Mouse (Mus musculus): ENCODE measurements at regions not wholly inside any gene's neighbourhood (a gene's known extent, or its start where the extent isn't known, plus 50 kb on each side); places are given as distances from the start of the nearest gene placed in this dataset.

DNA sequence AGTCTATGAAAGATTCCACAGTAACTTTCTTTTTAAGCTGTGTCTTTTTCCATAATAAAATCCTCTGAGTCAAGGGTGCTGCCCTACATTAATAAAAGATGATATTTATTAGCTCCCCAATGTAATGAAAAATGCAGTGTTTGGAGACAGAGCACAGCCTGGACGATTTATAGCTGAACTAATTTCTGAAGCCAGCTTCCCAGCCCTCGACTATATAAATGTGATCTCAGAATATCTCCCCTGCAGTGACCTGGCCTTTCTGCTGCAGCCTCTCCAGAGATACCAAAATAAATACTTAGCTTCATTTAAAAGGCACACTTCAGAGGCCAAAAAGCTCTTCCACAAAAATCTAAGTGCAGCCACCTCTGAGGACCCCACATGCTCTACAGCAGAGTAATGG, 534.7 kb downstream of the Zfp619 start:
- DNase-seq (ENCODE audit: low read depth, low spot score): no peak

DNA sequence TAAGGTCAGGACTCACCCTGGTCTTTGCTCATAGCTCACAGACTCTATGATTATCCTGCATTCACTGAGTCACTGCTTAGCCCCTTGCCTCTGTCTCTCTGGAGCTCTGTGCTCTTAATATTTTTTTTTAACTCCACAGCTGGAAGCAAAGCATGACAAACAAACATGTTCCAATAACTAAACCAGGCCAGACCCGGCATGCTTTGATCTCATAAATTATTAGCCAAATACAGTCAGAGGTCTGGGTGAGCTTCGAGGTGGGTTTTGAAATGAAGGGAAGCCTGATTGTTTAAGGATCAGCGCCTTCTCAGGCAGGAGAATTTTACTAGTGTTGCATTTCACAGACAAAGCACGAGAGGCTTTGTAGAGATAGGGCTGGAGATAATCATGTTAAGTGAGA, 541.3 kb downstream of the Zfp619 start:
- DNase-seq (ENCODE audit: low read depth, low spot score): no peak

DNA sequence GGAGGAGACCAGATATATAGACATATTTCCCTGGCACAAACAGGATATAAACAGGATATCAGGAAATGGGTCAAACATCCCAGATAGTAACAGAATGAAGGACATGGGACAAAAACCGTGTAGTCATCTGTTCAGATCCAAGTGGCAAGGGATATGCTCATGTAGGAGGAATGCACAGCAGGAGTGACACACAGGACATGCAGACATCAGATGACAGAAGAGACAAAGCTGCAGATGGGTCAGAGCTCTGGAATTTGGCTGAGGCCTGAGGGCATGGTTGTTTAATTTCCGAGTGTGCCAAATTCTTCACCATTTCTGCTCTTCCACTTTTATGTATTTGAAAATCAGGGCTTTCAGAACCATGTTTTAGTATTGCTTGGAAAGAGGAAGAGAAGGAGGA, 547.1 kb downstream of the Zfp619 start:
- DNase-seq (ENCODE audit: low read depth, low spot score): no peak

DNA sequence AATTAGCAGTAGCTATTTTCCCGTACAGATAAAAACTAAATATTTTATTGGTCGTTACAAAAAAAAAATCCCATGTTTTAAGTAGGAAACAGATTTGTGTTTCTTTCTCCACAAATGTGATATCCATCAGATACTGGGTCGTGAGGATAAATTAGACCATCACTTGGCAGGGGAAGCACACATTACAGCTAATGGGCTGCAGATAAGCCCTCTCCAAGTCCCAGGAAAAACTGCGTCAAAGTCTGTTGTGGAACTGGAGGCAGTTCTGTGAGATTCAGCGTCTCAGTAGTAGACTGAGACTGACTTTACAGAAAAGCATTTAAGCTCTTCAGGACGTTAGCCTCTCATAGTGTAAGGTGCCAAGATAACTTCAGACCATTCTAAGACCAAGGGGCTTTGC, 548.0 kb downstream of the Zfp619 start:
- no peak for DNase-seq (ENCODE audit: low read depth, low spot score)

DNA sequence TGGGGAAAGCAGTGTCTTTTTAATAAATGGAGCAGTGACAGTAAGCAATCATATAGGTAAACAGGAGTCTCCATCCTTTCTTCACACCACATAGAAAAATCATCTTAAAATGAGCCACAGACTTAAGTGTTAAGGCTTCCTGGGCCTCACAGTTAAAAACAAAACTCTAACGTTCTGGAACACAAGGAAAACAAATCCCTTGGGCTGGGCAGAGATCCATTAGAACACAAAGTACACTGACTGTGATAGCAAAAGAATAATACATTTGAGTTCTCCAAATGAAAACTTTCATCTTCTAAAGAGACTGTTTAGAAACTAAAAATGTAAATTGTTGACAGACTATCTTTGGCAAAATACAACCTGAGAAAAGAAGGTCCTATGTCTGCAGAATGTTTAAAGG, 549.8 kb downstream of the Zfp619 start:
- DNase-seq (ENCODE audit: low read depth, low spot score): peak; percentile 5

DNA sequence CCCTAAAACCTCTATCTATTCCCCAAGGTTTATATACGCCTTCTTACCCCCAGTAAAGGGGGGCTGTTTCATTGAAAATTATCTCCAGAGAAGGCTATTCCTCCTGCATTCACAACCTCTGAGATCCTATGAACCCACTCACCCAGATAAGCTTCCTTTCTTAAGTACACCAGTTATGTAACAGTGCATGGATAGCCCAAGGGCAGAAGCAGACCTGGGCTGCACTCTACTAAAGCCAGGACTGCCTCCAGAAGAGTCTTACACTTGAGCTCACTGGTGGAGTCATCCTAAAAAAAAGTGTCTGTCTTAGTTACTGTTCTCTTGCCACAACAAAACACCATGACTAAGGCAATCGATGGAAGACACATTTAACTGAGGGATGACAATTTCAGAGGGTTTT, 553.7 kb downstream of the Zfp619 start:
- DNase-seq (ENCODE audit: low read depth, low spot score): no peak

DNA sequence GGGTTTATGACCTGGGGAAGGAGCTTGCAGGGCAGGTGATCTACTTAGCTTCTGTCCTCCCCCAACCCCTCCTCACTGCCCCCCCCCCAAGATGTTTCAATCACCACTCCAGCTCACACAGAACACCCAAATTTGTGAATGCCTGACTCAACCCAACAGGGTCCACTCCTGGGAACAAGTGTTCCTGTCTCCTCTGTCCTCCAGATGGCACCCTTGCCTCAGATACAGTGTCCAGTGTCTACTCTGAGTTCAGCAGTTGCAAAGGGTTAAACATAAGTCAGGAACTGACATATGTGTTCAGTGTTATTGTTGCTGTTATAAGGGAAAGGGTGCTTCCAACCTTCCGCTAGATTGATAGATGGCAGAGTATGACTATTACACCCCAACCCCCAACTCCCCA, 554.9 kb downstream of the Zfp619 start:
- DNase-seq (ENCODE audit: low read depth, low spot score): no peak

DNA sequence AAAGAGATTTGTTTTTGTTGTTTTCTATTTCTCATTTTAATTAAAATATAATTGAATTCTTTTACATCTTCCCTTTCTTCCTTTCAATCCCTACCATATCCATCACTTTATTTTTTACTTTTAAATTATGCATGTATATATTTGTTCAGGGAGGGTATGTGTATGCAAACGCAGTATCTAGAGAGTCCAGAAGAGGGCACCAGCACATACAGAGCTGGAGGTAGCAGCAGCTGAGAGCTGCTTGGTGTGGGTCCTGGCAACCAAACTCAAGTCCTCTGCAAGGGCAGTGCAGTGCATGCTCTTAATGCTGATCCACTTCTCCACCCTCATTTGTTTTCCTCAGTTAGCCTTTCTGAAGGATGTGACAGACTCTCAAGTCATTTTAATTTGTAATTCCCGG, 568.7 kb downstream of the Zfp619 start:
- DNase-seq (ENCODE audit: low read depth, low spot score): peak; percentile 19

DNA sequence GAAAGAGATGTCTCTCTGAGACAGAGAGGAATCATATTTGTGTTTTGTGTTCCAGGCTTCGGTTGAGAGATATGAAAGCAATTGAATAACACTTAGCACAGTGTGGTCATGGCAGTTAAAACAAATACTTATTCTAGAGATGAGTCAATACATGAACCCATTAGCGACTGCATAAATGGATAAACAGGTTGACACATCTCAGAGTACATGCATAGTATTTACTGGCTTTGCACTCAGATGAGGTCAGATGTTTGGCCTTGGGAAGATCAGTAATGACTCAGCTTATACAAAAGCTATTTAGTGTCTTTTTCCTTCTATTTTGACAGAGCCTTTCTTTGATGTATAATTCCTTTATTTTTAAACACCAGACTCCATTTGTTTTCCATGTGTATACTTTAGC, 579.5 kb downstream of the Zfp619 start:
- no peak for DNase-seq (ENCODE audit: low read depth, low spot score)

DNA sequence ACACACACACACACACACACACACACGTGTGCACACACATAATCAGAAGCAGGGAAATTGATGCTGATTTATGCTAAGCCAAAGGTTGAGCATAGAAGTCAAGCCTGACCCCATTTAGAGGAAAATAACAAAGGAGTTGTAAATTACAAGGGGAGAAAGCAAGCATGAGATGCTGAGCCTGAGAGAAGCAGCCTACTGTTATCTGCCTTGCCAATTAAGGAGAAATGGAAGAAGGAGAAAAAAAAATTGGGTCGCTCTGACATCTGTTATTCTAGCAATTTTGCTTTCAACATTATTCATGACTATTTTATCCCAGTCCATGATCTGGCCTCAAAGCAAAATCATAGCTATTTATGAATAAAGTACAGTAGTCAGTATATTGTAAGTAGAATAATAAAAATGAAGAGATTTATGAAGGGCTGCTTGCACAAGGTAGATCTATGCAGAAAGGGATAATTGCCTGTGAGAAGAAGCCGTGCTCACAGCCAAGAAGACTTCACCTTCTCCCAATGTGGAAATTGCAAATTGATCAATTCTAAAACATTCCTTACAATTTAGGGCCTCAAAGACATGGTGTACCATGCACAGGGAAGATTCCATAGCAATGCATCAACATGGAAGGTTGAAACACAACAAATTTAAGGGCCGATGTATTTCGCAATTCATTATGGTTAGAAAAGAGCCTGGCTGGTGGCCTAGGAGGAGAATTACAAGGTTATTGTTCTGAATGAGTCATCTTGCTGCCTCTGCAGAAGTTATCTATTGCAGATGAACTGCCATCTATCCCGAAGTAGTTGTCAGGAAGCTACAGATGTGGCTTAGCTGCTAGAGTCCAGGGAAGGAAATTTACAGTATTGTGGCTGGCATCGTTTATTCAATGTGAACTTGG, 585.7 kb downstream of the Zfp619 start:
- peak; percentile 2 for DNase-seq (ENCODE audit: low read depth, low spot score)

DNA sequence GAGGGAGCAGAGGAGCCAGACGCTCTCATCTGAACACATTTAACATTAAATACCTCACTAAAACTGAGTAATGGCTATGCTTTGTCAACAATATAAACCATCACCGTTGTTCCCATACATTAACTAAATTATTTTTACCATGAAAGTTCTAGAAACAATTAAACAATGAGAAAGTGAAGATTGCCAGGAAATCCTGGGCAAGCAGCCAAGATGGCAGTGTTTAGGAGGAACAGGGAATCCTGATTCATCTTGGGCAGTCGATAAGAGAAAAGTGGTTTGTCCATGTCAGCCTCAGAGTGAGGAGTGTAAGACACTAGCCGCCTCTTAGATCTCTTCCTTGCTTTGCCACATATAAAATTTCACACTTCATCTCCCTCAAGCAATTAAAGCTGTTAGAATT, 625.3 kb downstream of the Zfp619 start:
- no peak for DNase-seq (ENCODE audit: low read depth, low spot score)

DNA sequence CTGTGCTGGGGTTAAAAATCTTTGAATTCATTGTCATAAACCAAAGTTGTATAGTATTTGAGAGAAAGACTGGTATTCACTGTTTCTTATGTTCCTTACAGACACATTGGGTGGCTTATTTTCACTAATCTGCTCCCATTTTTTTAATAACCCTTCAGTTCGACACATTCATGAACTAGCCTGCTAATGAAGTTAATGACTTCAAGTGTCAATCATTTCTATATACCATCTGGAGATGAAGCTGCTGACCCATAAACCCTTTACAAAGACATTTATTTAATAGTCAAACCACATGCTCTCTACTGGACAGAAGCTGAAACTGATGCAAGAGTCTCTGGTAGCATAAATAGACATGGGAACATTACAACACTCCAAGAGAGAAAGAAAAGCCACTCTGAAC, 626.9 kb downstream of the Zfp619 start:
- no peak for DNase-seq (ENCODE audit: low read depth, low spot score)

DNA sequence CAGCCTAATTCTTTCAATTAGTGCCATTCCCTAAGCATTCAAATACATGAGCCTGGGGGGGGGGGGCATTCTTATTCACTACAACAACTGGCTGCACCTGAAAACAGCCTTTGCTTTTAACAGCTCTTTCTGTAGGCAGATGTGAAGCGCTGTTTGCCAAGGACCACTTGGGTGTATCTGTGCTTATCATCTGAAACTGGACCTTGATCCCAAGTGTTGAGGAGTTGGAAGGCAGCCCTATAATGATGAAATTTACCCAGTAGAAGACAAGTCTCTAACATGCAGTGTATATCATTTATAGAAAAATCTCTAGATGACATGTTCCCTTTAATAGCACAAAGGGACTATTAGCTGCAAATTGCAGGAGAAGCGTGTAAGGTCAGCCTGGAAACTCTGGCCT, 660.0 kb downstream of the Zfp619 start:
- no peak for DNase-seq (ENCODE audit: low read depth, low spot score)

DNA sequence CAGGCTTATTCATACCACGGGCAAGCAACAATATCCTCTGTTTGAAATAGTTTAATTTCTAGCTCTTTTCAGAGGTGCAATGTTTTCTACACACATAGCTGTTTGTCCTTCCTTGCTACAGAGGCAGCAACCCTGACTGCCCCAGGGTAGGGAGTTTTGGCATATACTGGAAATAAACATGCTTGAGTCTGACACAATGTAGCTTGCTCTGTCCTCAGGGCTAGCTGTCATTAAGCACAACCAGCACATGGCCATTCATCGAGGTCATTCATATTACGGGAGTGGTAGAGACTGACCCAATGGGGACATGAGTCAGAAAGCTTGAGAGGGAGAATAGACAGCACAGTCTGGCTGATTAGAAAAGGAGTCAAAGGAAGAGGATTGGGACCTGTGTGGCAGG, 677.8 kb downstream of the Zfp619 start:
- DNase-seq (ENCODE audit: low read depth, low spot score): no peak

DNA sequence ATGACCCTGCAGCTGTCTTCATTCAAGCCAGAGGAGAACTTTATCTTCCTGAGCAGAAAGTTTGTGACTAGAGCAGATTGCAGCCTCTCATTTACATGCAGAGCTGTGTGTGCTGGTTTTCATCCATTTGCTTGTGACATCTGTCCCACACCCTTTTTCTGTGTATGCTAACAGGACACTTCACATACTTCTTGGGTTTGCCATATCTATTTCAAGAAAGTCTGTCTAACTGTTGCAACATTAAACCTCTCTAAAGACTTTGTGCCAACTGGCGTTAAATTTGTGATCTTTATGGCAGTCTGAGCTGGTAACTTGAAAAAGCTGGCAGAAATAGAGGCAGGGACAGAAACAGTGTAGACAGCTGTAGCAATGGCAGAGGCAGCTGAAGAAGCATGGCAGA, 685.0 kb downstream of the Zfp619 start:
- peak; percentile 57 for DNase-seq (ENCODE audit: low read depth, low spot score)

DNA sequence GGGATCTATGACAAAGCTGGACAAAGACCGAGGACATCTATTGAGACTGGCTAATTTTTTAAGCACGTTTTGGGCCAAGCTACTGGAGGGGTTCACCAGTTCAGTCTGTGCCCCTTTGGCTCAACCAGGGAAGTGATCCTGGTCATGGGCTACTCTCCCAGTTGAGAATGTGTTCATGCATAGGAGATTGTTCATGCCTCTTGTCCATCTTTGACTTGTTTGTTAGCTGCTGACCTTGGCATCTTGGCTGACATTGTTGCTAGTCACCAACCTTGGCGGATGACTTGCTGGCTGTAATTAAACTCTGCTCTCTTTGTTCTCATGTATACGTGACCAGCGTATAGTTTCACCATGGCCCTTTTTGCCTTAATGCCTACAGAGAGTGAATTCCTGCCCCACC, 686.2 kb upstream of the Vstm2b start:
- no peak for DNase-seq (ENCODE audit: low read depth, low spot score)

DNA sequence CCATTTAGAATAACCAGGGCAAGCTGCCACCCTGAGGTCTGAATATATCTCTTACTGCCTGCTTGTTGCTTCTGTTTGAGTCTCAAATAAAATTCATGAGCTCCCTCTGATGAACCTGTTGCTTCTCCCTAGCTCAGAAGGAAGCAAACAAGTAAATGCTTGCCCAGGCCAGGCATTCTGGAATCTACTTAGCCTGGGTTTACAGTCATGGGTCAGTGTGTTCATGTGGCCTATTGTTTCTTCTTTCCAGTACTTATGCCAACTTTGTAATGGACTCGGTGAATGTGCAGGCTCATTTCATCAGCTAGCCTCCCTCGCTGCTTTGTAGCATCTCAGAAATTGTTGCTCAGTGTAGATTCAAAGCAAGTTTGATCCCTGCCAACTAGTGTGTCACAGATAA, 685.6 kb upstream of the Vstm2b start:
- DNase-seq (ENCODE audit: low read depth, low spot score): no peak

DNA sequence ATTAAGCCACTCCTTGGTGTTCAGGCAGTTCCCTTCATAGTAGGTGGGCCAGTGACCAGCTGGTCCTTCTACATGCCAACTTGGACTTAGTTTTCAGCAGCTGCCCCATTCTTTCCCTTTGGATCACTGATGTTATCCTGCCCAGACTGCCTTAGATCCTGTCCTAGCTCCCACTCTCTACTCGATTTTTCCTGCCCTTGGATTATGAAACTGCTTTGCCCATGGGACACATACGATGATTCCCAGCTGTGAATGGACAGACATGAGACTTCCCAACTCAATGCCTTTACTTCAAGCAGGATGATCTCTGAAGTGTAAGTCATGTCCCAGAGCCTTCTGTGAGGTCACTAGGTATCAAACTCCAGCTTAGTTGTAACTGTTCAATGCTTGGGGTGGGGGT, 684.5 kb upstream of the Vstm2b start:
- DNase-seq (ENCODE audit: low read depth, low spot score): peak; percentile 22

DNA sequence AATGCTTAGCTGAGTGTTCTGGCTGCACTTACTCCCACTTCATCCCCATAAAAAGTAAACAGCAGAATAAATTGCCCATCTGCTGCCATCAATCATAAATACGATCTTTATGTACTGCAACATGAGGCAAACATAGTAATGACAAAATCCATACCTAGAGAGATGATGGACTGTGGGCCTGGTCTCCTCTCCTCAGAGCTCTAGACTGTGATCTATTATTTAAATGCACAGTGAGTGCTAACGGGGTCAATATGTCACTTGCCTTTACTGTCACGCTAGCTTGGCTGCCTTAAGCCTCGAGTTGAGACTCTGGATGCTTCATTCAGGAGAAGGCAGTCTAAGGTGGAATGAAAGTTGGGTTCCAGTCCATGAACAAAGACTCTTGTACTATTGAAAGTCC, 683.7 kb upstream of the Vstm2b start:
- no peak for DNase-seq (ENCODE audit: low read depth, low spot score)

DNA sequence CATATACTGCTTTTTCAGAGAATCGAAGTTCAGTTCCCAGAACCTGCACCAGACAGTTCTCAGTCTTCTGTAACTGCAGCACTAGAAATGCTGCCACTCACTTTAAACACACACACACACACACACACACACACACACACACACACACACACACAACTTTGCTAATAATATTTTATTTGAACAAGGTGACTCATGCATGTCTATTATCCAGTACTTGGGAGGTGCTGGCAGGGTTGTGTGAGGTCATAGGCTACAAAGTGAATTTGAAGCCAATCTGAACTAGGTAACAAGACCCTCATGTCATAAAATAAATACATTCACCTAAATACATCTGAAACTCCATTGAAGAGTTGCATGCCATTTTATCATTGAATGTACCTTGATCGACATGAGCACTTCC, 682.9 kb upstream of the Vstm2b start:
- no peak for DNase-seq (ENCODE audit: low read depth, low spot score)

DNA sequence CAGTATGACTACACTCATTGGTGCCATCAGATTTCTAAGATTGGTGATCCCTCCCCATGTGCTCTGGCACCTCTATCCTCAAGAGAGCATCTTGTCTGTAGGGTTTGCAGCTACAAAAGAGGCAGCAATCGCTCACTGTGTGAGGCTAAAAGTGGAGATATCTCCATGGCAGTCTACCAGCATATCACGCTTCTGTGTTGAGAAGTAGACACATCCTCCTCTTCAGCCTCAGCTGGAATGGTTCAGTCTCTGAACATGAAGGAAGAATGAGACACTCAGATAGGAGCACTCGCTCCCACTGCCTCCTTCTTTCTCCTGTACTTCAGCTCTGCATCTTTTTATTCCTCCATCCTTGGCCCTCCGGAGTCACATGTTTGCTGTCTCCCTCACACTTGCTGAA, 677.6 kb upstream of the Vstm2b start:
- DNase-seq (ENCODE audit: low read depth, low spot score): no peak

DNA sequence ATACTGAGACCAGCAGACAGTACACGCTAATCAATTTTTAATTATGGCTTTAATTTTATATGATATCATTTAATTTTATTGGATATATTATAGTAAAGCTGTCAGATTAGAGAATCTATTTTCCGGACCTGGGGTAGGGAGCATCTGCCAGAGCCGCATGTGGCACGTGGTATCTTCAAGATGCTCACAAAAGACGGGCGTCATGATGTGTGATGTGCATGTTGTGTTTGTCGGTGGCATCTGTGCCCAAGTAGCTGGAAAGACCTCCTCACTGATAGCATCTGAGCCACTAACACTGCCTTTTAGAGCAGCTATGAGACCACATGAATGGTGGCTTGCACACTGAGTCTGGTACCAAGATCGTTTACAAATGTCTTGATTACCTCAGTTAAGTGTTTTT, 652.9 kb upstream of the Vstm2b start:
- DNase-seq (ENCODE audit: low read depth, low spot score): no peak

DNA sequence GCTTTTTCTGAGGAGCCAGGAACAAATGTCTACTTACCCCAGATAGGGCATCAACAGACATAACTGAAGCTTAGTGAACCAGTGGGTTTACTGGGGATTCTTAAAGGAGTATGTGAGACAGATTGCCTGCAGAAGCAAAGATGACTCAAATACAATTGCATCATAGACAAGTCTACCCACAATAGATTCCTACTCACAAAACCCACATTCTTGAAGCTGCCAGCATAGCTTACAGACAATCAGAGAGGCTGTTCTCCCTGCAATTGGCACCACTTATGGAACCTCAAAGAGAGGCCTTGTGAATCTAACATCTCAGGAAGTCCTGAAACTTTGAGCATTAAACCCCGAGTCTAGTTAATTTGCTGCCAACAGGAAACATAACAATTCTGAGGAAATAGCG, 649.6 kb upstream of the Vstm2b start:
- no peak for DNase-seq (ENCODE audit: low read depth, low spot score)

DNA sequence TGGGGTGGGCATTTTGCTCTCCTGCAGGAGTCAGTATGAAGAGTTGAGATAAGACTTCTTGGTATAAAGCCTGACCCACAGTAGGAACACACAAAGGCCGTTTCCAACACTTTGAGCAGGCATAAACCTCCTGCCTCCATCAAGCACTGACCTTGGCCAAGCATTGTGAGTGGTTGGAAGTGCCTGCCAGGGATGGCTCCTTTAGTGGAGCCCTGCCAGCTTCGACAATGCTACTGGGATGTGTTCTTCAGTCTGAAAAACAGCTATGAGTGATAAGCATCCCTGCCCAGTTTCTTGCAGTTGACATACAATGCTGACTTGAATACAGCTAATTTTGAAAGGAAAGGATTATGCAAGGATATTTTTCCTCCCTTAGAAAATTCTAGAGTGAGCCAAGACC, 644.6 kb upstream of the Vstm2b start:
- no peak for DNase-seq (ENCODE audit: low read depth, low spot score)

Measured in skeletal muscle tissue, adult 2 months (tissue).